Mouse (Mus musculus) lung, adult 18-20 months (tissue): ENCODE measurements around the gene Commd8.

Source experiments
- DNase-seq, 2 experiments: peaks; one replicate each; pipeline ENCODE4 v3.0.0; 2022; ENCODE audit warnings: mixed read lengths in 2 of 2

The Commd8 gene

DNA sequence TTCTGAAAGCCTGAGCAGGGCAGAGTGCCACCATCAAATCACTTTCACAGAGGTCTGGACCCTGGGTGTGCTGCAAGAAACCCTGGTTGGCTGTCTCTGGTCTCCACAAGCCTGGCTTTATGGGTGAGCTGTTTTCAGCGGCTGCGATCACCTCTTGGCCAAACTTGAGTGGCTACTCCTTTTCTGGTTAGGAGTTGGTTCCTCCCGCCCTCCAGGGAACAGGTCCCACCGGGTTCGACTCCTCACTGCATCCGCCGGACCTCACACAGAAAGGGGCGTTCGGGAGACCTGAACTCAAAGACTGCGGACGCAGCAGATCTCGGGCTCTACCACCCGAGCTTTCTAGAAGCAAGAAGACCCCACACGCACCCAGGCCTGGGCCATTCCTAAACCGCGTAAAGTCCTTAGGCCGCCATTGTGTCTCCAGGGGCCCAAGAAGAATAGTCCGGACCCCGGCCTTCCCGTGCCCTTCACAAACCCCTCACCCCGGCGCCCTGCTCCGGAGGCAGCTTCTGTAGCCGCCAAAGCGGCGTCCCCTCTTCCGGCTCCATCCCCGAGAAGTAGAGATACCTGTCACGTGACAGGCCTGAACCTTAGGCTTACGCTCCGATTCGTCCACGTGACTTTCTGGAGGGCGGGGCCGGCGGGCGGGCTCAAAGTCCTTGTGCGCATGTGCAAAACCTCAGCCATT lies at the start of gene Commd8:
Gene Commd8, minus strand, starts transcription at position 596 of the 691 bp plus-strand sequence.
- peak; percentile 95 to 97 for DNase-seq

DNA sequence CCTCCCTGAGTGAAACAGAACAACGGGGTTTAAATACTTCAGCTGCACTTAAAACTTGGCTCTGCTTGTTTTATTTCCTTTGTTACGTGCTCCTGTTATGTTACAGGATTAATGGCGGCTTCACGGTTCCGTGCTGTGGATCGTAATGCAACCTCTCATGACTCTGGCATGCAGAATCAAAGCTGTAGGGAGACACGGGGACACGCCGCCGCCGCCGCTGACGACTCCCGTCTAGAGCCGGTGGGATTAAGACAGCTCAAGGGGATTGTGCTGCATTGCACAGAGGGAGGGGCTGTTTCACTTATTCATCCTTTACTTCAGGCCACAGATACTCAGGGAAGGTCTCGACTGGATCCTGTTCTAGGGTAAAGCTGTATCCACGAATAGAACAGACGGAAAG lies 43.8 kb upstream of the Commd8 start:
- DNase-seq = no peak

- DNase-seq = no peak
Measured at GRCm38 (mm10) chr5:72210812-72211139, 42.8 kb upstream of the Commd8 start.

GRCm38 (mm10) chr5:72210123-72210811 lies 42.3 kb upstream of the Commd8 start:
- no peak for DNase-seq

- DNase-seq = no peak
Measured at GRCm38 (mm10) chr5:72208515-72208914, 40.5 kb upstream of the Commd8 start.

- DNase-seq = no peak
Measured at GRCm38 (mm10) chr5:72205271-72205670, 37.3 kb upstream of the Commd8 start.

DNA sequence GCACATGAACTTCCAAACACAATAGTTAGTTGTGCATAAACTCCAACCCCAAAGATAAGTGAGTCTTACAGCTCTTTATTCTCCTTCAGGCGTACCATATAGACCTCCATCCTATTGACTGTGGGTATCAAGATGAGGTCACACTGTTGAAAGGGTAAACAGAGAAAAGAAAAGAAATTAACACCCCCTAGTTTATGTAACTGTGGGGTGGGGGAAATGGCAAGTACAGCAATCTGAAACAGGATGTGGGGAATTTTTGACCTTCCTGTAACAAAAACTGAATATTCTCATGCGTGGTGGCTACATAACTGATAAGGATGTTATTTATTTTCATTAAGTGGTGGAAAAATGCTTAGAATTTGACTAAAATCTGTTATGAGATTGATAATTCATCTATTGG lies 36.5 kb upstream of the Commd8 start:
- no peak for DNase-seq

GRCm38 (mm10) chr5:72203734-72204073 lies 35.7 kb upstream of the Commd8 start:
- DNase-seq = peak in 1 of 2 experiments; percentile 38

GRCm38 (mm10) chr5:72203028-72203733 lies 35.2 kb upstream of the Commd8 start:
- DNase-seq = peak; percentile 96 to 97

- DNase-seq = peak; percentile 50 to 73
Measured at GRCm38 (mm10) chr5:72202016-72202415, 34.0 kb upstream of the Commd8 start.

DNA sequence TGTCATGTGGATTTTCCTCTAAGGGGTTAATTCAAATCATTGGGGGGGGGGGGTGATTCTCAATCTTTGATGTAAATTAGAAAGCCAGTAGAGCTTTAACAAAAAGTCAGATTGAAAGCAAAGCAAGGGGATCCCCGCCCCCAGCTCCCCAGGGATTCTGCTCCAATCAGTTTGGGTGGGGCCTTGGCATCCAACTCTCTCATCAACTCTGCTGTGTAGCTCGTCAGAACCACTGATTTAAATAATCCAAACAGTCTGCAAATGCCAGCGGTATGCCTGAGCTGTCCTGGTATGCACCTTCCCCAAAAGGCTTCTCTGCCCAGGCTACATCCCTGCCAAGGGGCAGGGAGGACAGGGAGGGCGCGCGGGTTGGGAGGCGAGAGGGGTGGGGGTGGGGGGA lies 33.6 kb upstream of the Commd8 start:
- peak; percentile 54 to 63 for DNase-seq

DNA sequence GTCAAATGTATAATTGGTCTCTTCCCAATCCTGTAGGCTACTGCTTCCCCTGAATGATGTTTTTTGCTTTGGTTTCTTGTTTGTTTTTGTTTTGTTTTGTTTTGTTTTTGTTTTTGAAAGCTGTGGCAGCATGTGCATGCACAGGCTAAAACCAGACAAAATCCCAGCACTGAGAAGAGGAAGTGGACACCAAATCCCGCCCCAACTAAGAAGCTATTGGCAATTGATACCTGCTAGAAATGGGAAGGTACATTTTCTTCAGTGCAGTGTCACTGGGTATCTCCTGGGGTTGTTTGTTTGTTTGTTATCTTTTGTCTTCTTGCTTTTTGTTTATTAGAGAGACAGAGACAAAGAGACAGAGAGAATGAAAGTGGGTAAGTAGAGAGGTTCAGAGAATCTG lies 27.5 kb upstream of the Commd8 start:
- no peak for DNase-seq

DNA sequence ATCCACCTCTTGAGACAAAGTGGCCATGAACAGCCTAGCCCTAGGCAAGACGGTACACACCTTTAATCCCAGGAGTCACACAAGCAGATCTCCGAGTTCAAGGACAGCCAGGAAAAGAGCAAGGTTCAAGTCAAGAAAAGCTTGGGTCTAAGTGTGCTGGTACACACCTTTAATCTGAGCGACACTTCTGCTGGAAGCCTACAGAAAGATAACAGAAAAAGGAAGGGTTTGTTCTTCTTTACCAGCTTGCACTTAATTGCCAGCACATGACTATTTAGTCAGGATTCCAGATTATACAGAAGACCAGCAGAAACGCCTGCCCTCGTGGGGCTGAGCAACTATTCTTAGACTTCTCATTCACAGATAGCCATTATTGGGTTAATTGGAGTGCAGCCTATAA lies 23.9 kb upstream of the Commd8 start:
- no peak for DNase-seq

DNA sequence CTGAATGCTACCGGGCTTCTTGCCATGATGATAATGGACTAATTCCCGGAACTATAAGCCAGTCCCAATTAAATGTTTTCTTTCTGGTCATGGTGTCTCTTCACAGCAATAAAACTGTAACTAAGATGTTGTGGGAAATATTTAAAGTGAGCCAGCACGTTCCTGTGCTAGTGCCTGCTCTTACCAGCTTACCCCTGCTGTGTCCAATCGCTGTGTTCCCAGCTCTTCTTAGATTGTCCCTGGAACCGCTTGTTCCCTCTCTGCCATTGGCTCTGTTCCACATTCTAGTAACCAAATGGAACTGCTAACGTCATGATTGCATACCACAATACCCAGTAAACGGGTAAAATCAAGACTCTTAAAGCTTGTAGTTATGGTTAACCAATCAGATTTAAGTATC lies 23.2 kb upstream of the Commd8 start:
- no peak for DNase-seq

DNA sequence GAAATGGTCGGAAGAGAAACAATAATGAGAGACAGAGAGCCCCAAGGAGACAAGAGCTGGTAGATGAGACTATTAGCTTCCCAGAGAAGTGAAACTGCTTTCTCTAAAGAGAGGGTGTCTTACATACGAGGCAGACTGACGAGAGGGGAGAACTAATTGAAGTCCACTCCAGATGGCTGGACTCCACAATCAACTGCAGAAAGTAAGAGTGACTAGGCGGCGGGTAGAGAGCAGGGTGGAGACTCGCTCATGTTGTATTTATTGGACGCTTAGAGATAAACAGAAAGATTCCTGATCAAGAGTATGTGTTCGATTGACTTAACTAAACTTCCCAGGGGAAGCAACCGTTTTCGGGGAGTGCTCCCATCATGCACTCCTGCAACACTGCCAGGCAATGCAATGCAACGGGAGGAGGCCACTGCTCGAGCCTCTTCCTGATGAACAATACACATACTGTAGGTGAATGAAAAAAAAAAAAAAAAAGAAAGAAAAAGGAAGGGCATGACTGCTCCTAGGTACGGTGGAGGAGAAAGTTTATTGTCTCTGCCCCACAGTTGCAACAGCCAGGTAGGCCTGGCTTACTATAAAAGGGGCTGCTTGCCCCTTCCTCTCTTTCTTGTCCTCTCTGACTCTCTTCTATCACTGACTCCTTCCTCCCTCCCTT lies 16.6 kb upstream of the Commd8 start:
- no peak for DNase-seq

- peak; percentile 64 to 65 for DNase-seq
Measured at GRCm38 (mm10) chr5:72183929-72184328, 15.9 kb upstream of the Commd8 start.

GRCm38 (mm10) chr5:72182804-72183203 lies 14.8 kb upstream of the Commd8 start:
- peak; percentile 66 to 69 for DNase-seq

DNA sequence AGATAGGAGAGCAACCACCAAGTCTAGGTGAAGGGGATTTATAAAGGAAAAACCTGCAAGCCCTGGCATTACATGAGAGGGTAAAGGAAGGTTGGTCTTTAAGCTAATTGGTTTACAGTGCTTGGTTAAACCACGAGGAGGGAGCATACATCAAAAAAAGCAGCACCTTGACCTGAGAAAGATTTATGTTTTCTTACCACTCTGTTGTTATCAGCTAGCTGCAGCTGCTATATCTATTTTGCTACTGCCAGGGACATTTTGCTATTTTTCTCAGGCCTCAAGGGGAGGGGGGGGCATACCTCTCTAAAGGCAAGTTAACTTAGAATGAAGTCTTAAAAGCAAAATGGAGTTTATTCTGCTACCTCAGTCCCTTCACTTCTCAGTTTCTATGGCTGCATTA lies 13.2 kb upstream of the Commd8 start:
- no peak for DNase-seq

- DNase-seq = no peak
Measured at GRCm38 (mm10) chr5:72175530-72175929, 7.5 kb upstream of the Commd8 start.

DNA sequence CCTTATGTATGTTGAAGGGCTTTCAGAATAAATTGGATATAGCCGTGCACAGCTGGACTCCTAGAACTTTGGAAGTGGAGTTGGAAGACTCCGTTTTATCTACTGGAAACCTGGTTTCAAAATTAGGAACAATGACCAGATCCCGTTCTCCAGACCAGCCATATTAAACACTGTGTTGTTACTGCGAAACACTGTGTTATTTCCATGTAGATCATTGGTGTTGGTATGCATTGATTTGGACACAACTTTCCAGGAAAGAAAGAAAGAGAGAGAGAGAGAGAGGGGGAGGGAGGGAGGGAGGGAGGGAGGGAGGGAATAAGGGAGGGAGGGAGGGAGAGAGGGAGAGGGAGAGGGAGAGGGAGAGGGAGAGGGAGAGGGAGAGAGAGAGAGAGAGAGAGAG lies 7.1 kb upstream of the Commd8 start:
- no peak for DNase-seq

GRCm38 (mm10) chr5:72173521-72173920 lies 5.5 kb upstream of the Commd8 start:
- no peak for DNase-seq

GRCm38 (mm10) chr5:72172675-72173074 lies 4.7 kb upstream of the Commd8 start:
- DNase-seq = peak; percentile 15 to 57

DNA sequence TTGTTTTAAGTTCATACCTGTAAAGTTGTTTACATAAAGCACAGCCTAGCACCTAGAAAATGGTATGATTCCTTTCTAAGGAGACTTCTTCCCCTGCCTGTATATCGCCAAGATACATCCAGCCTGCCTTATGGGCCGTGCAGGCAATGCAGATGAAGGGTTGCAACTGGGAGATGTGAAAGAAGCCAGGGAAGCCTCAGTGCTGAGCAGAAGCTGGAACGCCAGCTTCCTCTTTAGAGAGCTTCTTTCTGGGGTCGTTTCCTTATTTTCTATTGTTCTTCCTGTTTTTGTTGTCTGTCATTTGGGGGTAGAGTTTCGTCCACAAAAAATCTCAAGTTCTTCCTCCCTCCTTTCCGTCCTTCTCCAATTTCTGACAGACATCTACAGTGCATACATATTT lies 2.1 kb upstream of the Commd8 start:
- no peak for DNase-seq

DNA sequence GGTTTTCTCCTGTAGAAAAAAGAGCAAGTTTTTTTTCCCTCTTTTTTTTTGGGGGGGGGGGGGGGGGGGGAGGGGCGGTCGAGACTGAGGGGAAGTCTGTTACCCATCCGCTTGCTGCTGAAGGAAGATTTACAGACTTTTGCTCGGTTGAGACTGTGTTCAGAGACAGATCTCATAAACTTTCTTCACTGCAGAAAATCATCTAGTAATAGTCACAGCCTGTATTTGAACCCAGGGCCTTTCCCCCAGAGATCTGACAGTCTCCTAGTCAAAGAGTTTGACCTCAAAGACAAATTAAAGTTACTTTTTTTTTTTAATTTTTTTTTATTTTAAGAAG lies 264 bp upstream of the Commd8 start:
- no peak for DNase-seq
